Mouse (Mus musculus): Measurements from ENCODE around the gene Eif4b. TPM values are rescaled to one million over a fixed set of nuclear protein-coding genes. Genes with fewer than 3 reads are reported as not detected.

Gene Eif4b
- 77.6 and 96.9 TPM in 2 replicates for polyA plus RNA-seq (2014; fragmentation: Nextera tagmentation; extraction: Ambion mirVana)

DNA sequence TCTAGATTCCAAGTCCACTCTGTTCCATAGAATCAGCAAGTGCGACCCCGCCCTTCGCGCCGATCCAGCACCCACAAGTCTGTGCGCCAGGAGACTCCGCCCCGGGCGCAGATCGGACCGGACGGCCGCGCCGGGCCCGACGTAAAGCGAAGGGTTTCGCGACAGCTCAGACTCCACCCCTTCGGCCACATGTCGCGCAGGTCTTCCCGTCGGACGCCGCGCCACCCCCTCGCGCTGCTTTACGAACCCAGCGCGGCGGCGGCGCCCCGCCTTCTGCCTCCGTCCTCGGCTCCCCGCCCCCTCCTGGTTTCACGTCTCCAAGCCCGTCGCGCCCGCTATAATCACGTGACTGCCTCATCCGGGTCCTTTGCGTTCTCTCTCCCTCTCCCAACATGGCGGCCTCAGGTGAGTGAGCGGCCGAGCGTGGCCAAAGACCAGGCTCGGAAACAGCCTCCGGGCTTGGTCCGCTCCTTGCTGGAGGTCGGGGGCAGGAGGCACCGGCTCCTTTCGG lies at the start of gene Eif4b:
Gene Eif4b (plus strand): TSS at position 215 of the 511 bp plus-strand sequence.
- Histone ChIP-seq H3K4me3 (ENCODE audit: low read depth, low read length) (peak within 1 kb of the TSS; percentile 97), H3K4me1 (ENCODE audit: control insufficient read depth, insufficient read depth, low read length) (peaks cover 21% of the 10 kb centered on the region), H3K9me3 (ENCODE audit: control insufficient read depth, low read length) (no peaks in the 10 kb centered on the region), H3K27ac (ENCODE audit: low read depth, low read length) (peak within 1 kb of the TSS; percentile 98), H3K4me2 (ENCODE audit: low read depth, low read length) (peak within 1 kb of the TSS; percentile 89), H3K27me3 (ENCODE audit: control insufficient read depth, insufficient read depth, low read length) (peaks cover 4% of the 10 kb centered on the region; the same call in 1 of the 2 replicates), H3K36me3 (ENCODE audit: control insufficient read depth, insufficient read depth, low read length) (no peaks in the 10 kb centered on the region), H3K9ac (replicated peaks; ENCODE audit: low read depth, low read length) (peak within 1 kb of the TSS; percentile 94)
- peak; percentile 91 for ATAC-seq (ENCODE audit: low read depth)
- under 1% methylated on average over 52 of the region's 58 CpGs for WGBS

DNA sequence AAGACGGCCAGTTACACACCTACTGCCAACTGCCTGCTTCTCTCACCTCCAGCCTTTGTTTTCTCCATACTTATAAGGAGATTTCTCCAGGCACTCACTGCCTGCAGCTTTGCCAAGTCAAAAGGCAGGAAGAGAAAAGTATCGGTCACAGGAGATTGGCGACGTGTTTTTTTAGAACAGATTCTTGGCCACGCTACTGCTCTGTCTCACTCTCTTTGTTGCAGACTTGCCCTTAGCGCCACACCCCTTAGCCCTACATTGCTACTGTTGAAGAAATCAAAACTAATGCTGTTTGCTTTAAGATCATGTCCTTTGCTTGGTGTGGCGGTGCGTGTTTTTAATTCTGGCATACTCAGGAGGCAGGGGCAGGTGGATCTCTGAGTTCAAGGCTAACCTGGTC lies 49.7 kb upstream of the Eif4b start:
- H3K27ac ChIP-seq (ENCODE audit: low read depth, low read length), result no peak overlapping the region
- ATAC-seq (ENCODE audit: low read depth), result no peak
- H3K9me3 ChIP-seq (ENCODE audit: control insufficient read depth, low read length), result no peaks in the 10 kb centered on the region
- H3K27me3 ChIP-seq (ENCODE audit: control insufficient read depth, insufficient read depth, low read length), result peaks cover 12% of the 10 kb centered on the region
- H3K4me1 ChIP-seq (ENCODE audit: control insufficient read depth, insufficient read depth, low read length), result no peaks in the 10 kb centered on the region
- WGBS, result 76% methylated on average over 8 of the region's 8 CpGs
- no peaks in the 10 kb centered on the region for H3K36me3 ChIP-seq (ENCODE audit: control insufficient read depth, insufficient read depth, low read length)
- H3K4me2 ChIP-seq (ENCODE audit: low read depth, low read length), result no peak overlapping the region
- no peak overlapping the region for H3K4me3 ChIP-seq (ENCODE audit: low read depth, low read length)
- H3K9ac ChIP-seq (replicated peaks; ENCODE audit: low read depth, low read length), result no peak overlapping the region

DNA sequence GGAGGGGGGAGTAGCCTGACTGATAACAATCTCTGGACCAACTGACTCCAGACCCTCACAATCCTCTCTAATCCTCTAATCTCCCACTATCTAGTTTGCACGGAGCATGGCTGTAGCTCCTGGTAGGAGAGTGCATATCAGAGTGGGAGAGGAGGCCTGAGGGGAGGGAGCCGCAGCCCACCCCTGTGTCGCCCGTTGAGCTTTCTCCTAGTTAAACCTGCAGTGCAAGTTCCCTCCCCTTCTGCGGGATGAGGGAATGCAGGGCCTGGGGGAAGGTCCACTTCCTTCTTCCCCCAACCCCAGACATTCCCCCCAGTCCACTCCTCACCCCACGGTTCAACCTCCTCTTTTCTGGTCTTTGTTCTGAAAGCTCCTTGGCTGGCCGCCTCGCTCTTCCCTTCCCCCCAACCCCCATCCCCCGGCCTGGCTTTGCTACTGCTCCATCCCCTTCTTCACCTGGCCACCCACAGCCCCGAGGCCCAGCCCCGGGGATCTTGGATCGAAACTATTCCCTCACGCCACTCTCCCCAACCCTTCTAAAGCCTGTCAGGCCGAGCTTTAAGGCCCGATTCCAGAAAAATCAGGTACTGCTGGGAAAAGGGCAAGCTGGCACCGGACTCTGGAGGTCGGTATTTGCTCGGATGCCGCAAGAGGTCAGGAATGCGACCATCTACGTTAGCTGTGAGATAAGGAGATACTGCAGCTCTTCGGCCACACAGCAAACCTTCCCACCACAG lies 48.3 kb upstream of the Eif4b start:
- Histone ChIP-seq H3K27me3 (ENCODE audit: control insufficient read depth, insufficient read depth, low read length) (peaks cover 12% of the 10 kb centered on the region), H3K9me3 (ENCODE audit: control insufficient read depth, low read length) (no peaks in the 10 kb centered on the region), H3K4me2 (ENCODE audit: low read depth, low read length) (no peak overlapping the region), H3K36me3 (ENCODE audit: control insufficient read depth, insufficient read depth, low read length) (no peaks in the 10 kb centered on the region), H3K27ac (ENCODE audit: low read depth, low read length) (no peak overlapping the region), H3K9ac (replicated peaks; ENCODE audit: low read depth, low read length) (0 out of 2 replicates have a peak overlapping the region, but pooled peaks have one; percentile 16), H3K4me3 (ENCODE audit: low read depth, low read length) (no peak overlapping the region), H3K4me1 (ENCODE audit: control insufficient read depth, insufficient read depth, low read length) (no peaks in the 10 kb centered on the region)
- 6% methylated on average over 22 of the region's 22 CpGs for WGBS
- no peak for ATAC-seq (ENCODE audit: low read depth)

DNA sequence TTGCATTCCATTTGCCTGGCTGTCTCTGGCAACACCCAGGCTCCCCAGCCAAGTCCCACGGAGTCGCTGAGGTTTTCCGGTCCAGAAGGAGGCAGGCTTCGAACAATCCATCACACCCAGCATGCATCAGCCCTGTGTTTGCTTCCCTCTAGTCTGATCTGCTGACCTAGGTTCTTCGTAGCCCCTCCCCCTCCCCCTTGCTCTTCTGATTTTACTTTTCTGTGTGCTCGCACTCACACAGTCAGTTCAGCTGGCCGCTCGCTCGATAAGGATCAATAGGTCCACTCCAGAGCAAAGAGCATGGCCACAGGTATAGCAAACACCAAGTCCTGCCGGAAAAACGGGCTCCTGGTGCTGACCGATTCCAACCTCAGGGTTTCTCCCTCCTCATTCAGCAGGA lies 47.1 kb upstream of the Eif4b start:
- Histone ChIP-seq H3K4me2 (ENCODE audit: low read depth, low read length) (no peak overlapping the region), H3K4me3 (ENCODE audit: low read depth, low read length) (no peak overlapping the region), H3K27me3 (ENCODE audit: control insufficient read depth, insufficient read depth, low read length) (peaks cover 12% of the 10 kb centered on the region), H3K36me3 (ENCODE audit: control insufficient read depth, insufficient read depth, low read length) (no peaks in the 10 kb centered on the region), H3K4me1 (ENCODE audit: control insufficient read depth, insufficient read depth, low read length) (no peaks in the 10 kb centered on the region), H3K9ac (replicated peaks; ENCODE audit: low read depth, low read length) (no peak overlapping the region), H3K9me3 (ENCODE audit: control insufficient read depth, low read length) (no peaks in the 10 kb centered on the region), H3K27ac (ENCODE audit: low read depth, low read length) (no peak overlapping the region)
- 16% methylated on average over 12 of the region's 12 CpGs for WGBS
- ATAC-seq (ENCODE audit: low read depth), result no peak

DNA sequence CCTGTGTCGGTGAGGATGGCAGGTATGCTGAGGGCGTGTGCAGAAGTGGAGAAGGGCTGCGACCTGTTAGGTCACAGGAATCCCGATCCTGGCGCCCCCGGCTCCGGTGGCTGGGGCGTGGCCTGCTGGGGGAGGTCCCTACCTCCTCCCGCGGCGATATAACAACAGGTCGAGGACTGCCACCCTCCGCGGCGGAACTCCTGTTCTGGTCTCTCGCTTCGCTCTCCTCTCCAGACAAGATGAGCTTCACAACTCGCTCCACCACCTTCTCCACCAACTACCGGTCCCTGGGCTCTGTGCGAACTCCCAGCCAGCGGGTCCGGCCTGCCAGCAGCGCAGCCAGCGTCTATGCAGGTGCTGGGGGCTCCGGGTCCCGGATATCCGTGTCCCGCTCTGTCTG lies 45.5 kb upstream of the Eif4b start, which contains the start of gene Krt18:
Gene Krt18 (plus strand): TSS at position 141 of the 400 bp plus-strand sequence.
- no peaks in the 10 kb centered on the region for H3K9me3 ChIP-seq (ENCODE audit: control insufficient read depth, low read length)
- H3K27me3 ChIP-seq (ENCODE audit: control insufficient read depth, insufficient read depth, low read length), result peaks cover 12% of the 10 kb centered on the region
- no peaks in the 10 kb centered on the region for H3K4me1 ChIP-seq (ENCODE audit: control insufficient read depth, insufficient read depth, low read length)
- no peak for ATAC-seq (ENCODE audit: low read depth)
- 1% methylated on average over 28 of the region's 28 CpGs for WGBS
- H3K4me3 ChIP-seq (ENCODE audit: low read depth, low read length), result no peak within 1 kb of the TSS
- H3K27ac ChIP-seq (ENCODE audit: low read depth, low read length), result no peak within 1 kb of the TSS
- H3K36me3 ChIP-seq (ENCODE audit: control insufficient read depth, insufficient read depth, low read length), result no peaks in the 10 kb centered on the region
- peak within 1 kb of the TSS; percentile 26 for H3K4me2 ChIP-seq (ENCODE audit: low read depth, low read length)
- no peak within 1 kb of the TSS for H3K9ac ChIP-seq (replicated peaks; ENCODE audit: low read depth, low read length)

DNA sequence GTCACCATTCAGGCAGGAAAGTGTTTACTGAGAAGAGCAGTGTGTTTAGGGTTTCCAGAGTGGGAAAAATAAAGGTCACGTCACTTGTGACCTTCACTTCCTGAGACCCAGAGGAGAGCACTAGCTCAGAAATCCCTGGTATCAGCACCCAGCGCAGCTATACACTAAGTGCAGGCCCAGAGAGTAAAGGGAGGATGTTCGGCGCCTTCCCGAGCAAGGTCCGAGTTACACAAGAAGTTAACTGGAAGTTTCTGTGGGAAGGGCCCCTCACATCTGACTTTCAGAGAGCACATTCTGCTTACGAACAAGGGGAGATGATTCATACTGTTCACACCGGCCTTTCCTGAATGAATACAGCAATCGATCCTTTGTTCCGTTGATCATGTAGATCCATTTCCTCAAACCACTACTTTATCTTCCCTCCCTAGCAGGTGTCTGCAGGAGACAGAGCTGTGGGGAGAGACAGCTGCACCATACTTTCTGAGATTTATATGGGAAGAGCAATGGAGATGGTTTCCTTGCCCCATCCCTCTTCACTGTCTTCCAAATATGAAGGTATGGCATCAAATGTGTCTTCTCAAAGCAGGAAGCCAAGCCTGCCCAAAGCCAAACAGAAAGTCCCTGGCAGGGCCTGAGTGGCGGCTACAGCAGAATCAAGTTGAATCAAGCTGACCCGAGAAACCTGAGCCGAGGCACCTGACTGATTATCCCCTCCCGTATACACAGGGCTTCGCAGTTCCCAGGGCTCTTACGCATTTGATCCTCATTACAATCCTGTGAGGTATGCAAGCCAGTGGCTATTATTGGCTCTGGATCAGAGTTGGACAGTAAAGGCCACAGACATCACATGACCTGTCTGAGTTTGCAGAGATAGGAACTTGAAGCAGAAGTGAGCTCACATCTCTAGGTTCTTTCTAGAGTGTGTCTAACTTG lies 39.2 kb upstream of the Eif4b start:
- H3K4me2 ChIP-seq (ENCODE audit: low read depth, low read length), result no peak overlapping the region
- H3K9me3 ChIP-seq (ENCODE audit: control insufficient read depth, low read length), result no peaks in the 10 kb centered on the region
- H3K9ac ChIP-seq (replicated peaks; ENCODE audit: low read depth, low read length), result no peak overlapping the region
- no peak overlapping the region for H3K4me3 ChIP-seq (ENCODE audit: low read depth, low read length)
- no peak overlapping the region for H3K27ac ChIP-seq (ENCODE audit: low read depth, low read length)
- no peak for ATAC-seq (ENCODE audit: low read depth)
- 77% methylated on average over 16 of the region's 16 CpGs for WGBS
- no peaks in the 10 kb centered on the region for H3K36me3 ChIP-seq (ENCODE audit: control insufficient read depth, insufficient read depth, low read length)
- no peaks in the 10 kb centered on the region; the same call in 1 of the 2 replicates for H3K27me3 ChIP-seq (ENCODE audit: control insufficient read depth, insufficient read depth, low read length)
- H3K4me1 ChIP-seq (ENCODE audit: control insufficient read depth, insufficient read depth, low read length), result no peaks in the 10 kb centered on the region

DNA sequence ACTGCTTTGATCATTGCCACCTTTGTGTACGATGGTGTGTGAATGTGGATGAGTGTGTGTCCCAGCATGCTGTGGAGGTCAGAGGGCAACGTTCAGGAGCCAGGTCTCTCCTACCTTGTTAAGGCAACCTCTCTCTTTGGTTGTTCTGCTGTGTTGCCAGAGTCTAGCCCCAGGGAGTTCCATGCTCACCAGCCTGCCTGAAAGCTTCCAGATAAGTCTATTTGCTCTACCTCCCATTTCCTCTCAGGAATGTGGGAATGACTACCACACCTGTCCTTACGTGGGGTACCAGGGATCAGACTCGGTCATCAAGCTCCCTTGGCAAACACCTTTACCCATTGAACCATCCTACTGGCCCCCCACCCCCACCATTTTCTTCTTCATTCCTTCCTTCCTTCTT lies 33.3 kb upstream of the Eif4b start:
- Histone ChIP-seq H3K9ac (replicated peaks; ENCODE audit: low read depth, low read length) (no peak overlapping the region), H3K27ac (ENCODE audit: low read depth, low read length) (no peak overlapping the region), H3K4me3 (ENCODE audit: low read depth, low read length) (no peak overlapping the region), H3K36me3 (ENCODE audit: control insufficient read depth, insufficient read depth, low read length) (no peaks in the 10 kb centered on the region), H3K4me2 (ENCODE audit: low read depth, low read length) (no peak overlapping the region), H3K27me3 (ENCODE audit: control insufficient read depth, insufficient read depth, low read length) (no peaks in the 10 kb centered on the region), H3K9me3 (ENCODE audit: control insufficient read depth, low read length) (no peaks in the 10 kb centered on the region), H3K4me1 (ENCODE audit: control insufficient read depth, insufficient read depth, low read length) (no peaks in the 10 kb centered on the region)
- 82% methylated on average over 4 of the region's 4 CpGs for WGBS
- ATAC-seq (ENCODE audit: low read depth), result no peak

DNA sequence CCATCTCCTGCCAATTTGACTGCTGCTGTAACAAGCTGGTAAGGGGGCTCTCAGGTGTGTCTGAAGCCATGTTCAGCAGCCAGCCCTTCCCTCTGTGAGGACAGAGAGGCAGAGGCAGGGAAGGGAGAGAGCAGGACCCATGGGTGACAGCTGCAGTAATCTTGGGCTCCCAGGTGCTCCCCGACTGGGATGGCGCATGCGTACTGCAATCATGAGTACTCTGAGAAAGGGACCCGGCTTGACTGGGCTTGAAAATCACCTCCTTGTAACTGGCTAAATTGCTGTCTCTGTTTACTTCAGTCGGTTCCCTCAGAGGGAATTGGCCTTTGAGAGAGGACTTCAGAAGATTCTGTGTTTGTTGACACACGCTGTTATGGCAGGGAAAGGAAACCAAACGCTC lies 31.6 kb upstream of the Eif4b start:
- no peak overlapping the region for H3K4me3 ChIP-seq (ENCODE audit: low read depth, low read length)
- no peaks in the 10 kb centered on the region for H3K4me1 ChIP-seq (ENCODE audit: control insufficient read depth, insufficient read depth, low read length)
- no peaks in the 10 kb centered on the region for H3K27me3 ChIP-seq (ENCODE audit: control insufficient read depth, insufficient read depth, low read length)
- WGBS, result 56% methylated on average over 7 of the region's 7 CpGs
- no peak for ATAC-seq (ENCODE audit: low read depth)
- no peak overlapping the region for H3K4me2 ChIP-seq (ENCODE audit: low read depth, low read length)
- no peaks in the 10 kb centered on the region for H3K36me3 ChIP-seq (ENCODE audit: control insufficient read depth, insufficient read depth, low read length)
- no peak overlapping the region for H3K9ac ChIP-seq (replicated peaks; ENCODE audit: low read depth, low read length)
- H3K9me3 ChIP-seq (ENCODE audit: control insufficient read depth, low read length), result no peaks in the 10 kb centered on the region
- no peak overlapping the region for H3K27ac ChIP-seq (ENCODE audit: low read depth, low read length)

Measured in neural tube, embryonic 14.5 days (tissue).